Mouse (Mus musculus) spleen, embryonic (tissue): ENCODE results near the gene Pcnp.

Experiments used
- CTCF ChIA-PET: fragments of 350-600 bp; sonication (Branson Sonifier 250); formaldehyde crosslinking; loops from one replicate; lab custom pipeline; 2022; lab: Charles Lee

Gene Pcnp

GRCm38 (mm10) chr16:55971735-55972615, 57.6 kb downstream of the Pcnp start:
- CTCF ChIA-PET: interaction anchor here (0.6 to 0.7 kb wide), 3 partner anchors 29 to 1435 kb away, joined by 3 to 11 read pairs (median 9); no protein-coding TSS in a partner anchor

DNA sequence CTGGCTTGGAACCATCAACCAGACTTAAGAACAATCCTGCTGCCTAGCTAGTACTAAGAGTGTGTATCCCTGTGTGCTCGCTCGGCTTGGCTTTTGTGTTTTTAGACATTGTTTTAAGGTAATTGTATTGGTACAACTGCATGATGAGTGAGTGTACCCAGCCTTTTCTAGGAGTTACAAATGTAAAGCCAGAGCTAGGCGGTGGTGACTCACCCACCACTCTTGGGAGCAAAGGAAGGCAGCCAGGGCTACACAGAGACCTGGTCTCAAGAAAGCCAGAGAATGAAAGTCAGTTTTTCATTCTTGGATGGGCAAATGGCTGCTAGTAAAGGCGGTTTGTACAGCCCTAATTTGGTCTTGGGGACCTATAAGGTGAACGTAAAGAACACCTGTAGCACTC, 59.1 kb downstream of the Pcnp start:
- CTCF ChIA-PET: no interaction called here

DNA sequence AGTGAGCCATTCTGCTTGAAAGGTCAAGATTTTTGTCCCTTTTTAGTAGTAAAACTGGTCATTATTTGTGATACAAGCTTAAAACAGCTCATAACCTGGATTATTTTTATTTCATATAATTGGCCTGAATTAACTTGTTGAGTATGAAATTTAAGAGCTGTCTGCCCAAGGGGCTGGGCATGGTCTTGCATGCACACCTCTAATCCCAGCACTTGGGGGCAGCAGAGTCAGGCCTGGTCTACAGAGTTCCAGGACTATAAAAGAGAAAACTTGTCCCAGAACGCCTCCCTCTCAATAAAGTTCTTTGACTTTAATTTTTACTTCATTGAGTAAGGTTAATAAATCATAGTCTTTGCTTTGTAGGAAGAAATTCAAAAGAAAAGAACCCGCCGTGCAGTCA, 60.4 kb downstream of the Pcnp start:
- CTCF ChIA-PET: interaction anchor here (0.6 kb wide), 1 partner anchor 219 kb away, joined by 3 read pairs; no protein-coding TSS in a partner anchor

DNA sequence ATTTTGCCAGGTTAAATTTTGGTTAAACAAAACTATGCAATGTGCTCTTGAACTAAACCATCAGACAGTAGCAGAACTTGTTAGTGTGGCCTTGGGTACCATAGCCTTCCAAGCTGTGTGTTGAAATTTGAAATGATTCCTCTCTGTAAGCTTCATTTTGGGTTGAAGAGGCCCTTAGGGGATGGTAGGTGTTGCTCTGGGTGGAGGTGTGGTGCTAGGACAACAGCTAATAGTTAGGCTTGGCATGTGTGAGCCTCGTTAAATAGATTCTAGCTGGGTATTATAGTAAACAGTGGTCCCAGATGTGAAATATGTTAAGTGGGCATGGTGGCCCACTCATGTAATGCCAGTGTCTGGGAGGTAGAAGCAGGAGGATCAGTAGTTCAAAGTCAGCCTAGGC, 62.3 kb downstream of the Pcnp start:
- CTCF ChIA-PET: interaction anchor here (0.6 to 0.8 kb wide), 2 partner anchors 17 to 43 kb away, joined by 3 to 4 read pairs; no protein-coding TSS in a partner anchor

DNA sequence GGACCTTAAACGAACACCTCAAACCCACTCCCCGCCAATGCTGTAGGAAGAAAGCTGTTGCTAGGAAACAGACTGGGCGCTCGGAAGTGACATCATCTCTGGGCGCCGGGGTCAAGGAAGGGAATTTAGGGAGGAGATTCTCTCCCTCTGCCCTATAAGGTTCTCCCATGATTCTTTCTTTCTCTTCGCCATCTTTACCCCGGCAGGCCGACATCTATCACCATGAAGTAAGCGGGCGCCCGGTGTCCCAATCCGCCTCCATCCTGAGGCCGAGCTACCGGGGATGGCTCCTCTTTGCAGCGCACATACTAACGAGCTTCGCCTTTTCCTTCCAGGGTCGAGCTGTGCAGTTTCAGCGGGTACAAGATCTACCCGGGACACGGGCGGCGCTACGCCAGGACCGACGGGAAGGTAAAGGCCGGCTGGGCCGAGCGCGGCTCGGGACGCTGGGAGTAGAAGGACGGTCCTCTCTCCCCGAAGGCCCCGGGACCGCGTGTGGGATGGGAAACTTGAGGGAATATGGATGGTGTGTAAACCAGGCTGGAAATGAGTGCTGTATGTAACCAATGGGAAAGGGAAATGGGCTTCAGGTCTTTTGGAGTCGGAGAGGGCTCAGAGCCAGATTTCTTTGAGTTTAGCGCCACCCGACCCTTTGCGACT, 63.2 kb downstream of the Pcnp start, which contains the start of gene Rpl24:
Rpl24 (plus strand) TSS at position 64 of the 660 bp plus-strand sequence.
- CTCF ChIA-PET: interaction anchor here (0.6 to 1.4 kb wide), 2 partner anchors 13 to 126 kb away, joined by 8 to 9 read pairs; no protein-coding TSS in a partner anchor

DNA sequence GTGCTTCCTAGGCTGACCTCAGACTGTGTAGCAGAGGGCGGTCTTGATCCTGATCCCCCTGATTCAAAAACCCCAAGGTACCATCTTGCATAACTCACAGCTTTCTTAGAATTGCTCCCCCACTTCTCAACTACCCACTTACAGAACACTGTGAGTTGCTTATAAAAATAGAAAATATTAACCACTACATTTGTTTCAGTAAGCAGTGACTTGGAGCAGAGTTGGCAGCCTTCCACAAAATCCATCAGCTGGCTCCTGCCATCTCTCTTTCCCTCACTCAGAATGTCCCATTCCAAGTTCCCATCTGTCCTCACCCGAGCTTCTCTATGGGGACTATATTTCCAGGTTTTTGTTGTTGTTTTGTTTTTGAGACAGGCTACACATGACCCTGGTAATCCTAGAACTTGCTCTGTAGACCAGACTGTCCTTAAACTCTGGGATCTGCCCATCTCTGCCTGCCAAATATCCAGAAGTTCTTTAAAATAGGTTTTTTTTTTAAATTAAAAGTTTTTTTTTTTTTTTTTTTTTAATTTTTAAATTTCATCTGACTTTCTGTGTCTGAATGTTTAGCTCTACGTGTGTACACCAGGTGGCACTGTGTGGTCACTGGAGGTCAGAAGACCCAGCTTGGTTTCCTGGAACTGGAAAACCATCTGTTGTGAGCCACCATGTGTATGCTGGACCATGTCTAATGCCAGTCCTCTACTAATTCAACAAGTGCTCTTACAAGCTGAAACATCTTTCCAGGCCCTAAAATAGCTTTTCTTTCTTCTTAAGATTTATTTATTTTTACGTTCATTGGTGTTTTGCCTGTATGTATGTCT, 65.2 kb downstream of the Pcnp start:
- CTCF ChIA-PET: interaction anchor here (0.6 to 1.0 kb wide), 5 partner anchors 14 to 168 kb away, joined by 3 to 21 read pairs (median 3); no protein-coding TSS in a partner anchor

- CTCF ChIA-PET: interaction anchor here (0.7 kb wide), 1 partner anchor 196 kb away, joined by 3 read pairs; no protein-coding TSS in a partner anchor
Measured at GRCm38 (mm10) chr16:55963068-55963467, 66.5 kb downstream of the Pcnp start.
